Mouse (Mus musculus): Measurements from ENCODE around the gene Rrp8. TPM values are rescaled to one million over a fixed set of nuclear protein-coding genes. Genes with fewer than 3 reads are reported as not detected.

The Rrp8 gene
- polyA plus RNA-seq (2012; rRNA removed), result 13.0 and 13.6 TPM in 2 replicates

GRCm38 (mm10) chr7:105736911-105737521 is at the start of gene Rrp8:
TSS of gene Rrp8 (minus strand) at chr7:105737385.

GRCm38 (mm10) chr7:105751491-105752433 is 14.6 kb upstream of the Rrp8 start, which contains the start of gene Tpp1:
TSS of gene Tpp1 (minus strand) at chr7:105752235.

DNA sequence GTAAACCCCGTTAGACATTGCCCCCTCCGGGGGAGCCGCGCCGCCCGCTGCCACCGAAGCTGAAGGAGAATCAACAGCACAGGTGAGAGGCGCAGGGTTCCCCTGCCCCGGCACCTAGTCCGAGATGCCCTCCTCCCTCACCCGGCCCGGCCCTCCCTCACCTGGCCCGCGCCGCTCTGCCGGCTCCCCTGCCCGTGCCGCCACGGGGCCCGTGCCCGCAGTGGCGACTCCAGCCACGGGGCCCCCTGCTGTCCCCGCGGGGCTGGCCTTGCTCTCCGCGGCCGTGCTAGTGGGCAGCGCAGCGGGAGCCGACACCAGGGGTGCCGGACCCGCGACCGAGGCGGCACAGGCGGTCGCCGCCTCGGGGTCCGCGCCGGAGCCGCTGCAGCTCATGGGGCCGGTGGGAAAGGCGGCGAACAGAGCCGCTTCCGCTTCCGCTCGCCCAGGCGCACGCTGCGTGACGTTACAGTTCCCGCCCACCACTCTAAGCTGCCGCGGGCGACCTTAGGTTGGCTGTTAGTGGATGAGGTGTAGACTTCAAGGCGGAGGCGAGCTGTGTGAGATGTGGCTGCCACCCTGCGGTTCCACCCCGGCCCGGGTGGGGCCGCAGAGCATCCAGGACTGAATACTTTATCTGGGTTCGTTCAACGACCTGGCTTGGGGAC is 6.9 kb upstream of the Rrp8 start, which contains the start of gene Taf10:
TSS of gene Taf10 (minus strand) at position 436 of the 665 bp plus-strand sequence.

DNA sequence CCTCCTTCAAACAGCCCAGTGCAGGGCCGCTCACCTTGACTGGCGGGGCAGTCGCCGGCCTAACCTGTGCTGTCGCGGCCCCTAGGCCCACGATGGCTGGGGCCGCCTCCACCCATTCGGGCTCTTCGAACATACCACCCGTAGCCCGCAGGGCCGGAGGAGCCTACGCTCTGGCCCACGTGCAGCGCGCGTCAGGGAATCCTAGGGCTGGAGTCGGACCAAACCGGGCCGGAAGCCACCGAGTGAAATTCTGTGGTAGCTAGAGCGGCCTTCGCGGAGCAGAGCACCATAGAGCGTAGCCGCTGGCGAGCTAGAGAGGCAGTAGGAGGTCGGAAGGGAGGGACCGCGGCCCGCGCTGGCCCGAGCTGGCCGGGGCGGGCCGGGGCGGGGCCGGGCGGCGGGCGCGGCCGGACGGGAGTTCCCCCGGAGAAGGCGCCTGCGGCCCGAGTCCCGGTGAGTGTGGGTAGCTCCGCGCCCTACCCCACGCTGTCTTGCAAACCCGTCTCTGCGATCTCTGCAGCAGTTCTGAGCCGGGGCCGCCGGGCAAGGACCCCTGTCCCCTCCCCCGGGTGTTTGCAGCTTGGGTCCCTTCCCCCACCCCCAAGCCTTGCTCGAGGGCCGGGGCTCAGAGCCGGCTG is 802 bp downstream of the Rrp8 start, which contains the start of gene Ilk:
TSS of gene Ilk (plus strand) at position 329 of the 638 bp plus-strand sequence.

Other genes with a start within 250 kb of the Rrp8 start
- 46.2 and 47.8 TPM in 2 replicates for gene Smpd1, start 183.0 kb downstream of the Rrp8 start, polyA plus RNA-seq (2012; rRNA removed)
- 67.2 and 74.9 TPM in 2 replicates for gene Apbb1, start 155.7 kb downstream of the Rrp8 start, polyA plus RNA-seq (2012; rRNA removed)
- gene Hpx, start 137.2 kb downstream of the Rrp8 start, polyA plus RNA-seq (2012; rRNA removed), result 1.8 and 5.5 TPM in 2 replicates
- gene Trim3, start 103.8 kb downstream of the Rrp8 start, polyA plus RNA-seq (2012; rRNA removed), result 78.9 and 79.5 TPM in 2 replicates
- 127 and 182 TPM in 2 replicates for gene Timm10b, start 97.3 kb downstream of the Rrp8 start, polyA plus RNA-seq (2012; rRNA removed)
- 101 and 109 TPM in 2 replicates for gene Arfip2, start 97.0 kb downstream of the Rrp8 start, polyA plus RNA-seq (2012; rRNA removed)
- gene Gm45799, start 96.8 kb downstream of the Rrp8 start, polyA plus RNA-seq (2012; rRNA removed), result 312 and 349 TPM in 2 replicates
- 3.2 and 3.6 TPM in 2 replicates for gene Dnhd1, start 86.6 kb downstream of the Rrp8 start, polyA plus RNA-seq (2012; rRNA removed)
- 257 and 273 TPM in 2 replicates for gene Ilk, start 793 bp downstream of the Rrp8 start, polyA plus RNA-seq (2012; rRNA removed)
- gene Taf10, start 7.0 kb upstream of the Rrp8 start, polyA plus RNA-seq (2012; rRNA removed), result 682 and 827 TPM in 2 replicates
- gene Tpp1, start 14.8 kb upstream of the Rrp8 start, polyA plus RNA-seq (2012; rRNA removed), result 138 and 205 TPM in 2 replicates
- gene Dchs1, start 50.3 kb upstream of the Rrp8 start, polyA plus RNA-seq (2012; rRNA removed), result 28.5 and 33.8 TPM in 2 replicates
- gene Mrpl17, start 73.7 kb upstream of the Rrp8 start, polyA plus RNA-seq (2012; rRNA removed), result 357 and 435 TPM in 2 replicates
- gene Gm4070, start 216.6 kb upstream of the Rrp8 start, polyA plus RNA-seq (2012; rRNA removed), result 1.8 and 2.7 TPM in 2 replicates

All from ovary, adult 2 months (tissue).